Mouse (Mus musculus) megakaryocyte progenitor cell, adult 5-6 weeks (primary cell): ENCODE measurements around the gene Stat5a. TPM values are rescaled to one million over a fixed set of nuclear protein-coding genes. Genes with fewer than 3 reads are reported as not detected.

ENCODE experiments used
- ATAC-seq: replicated peaks from 2 replicates; pipeline ENCODE4 v1.8.0; 2016; ENCODE audit warnings: mild to moderate bottlenecking, moderate TSS enrichment, inconsistent platforms; ENCODE audit not compliant: poor library complexity
- total RNA-seq, 2 experiments: library from RNA; stranded (forward) in 1 of 2; stranded (reverse) in 1 of 2; fragments of 157-497, 149-512 nt in 1 of 2; fragments of 200-1000 nt in 1 of 2; gene quantifications; 2 replicates each; pipeline versions ENCODE4 v1.2.3 to v1.2.4; 2015 to 2017

The Stat5a gene
- total RNA-seq, 2 experiments from 2014 or later, result 31.0 to 32.4 TPM

DNA sequence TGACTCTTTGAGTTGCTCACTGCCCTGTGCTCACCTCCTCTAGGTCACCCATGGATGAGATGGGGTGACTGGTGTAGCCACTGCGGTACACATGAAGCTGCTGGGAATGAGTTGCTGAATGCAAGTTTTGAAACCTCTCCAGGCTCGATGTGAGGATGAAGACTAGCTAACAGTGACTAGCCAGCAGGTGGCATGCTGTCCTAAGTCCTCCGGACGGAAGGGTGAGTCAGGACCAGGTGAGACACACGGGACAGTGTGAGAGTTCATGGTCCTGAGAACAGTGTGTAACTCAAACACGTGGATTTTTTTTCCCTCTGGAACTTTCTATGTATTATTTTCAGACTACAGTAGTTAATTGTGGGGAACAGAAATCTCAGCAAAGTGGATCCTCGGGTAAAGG, 25.7 kb upstream of the Stat5a start:
- no peak for ATAC-seq

DNA sequence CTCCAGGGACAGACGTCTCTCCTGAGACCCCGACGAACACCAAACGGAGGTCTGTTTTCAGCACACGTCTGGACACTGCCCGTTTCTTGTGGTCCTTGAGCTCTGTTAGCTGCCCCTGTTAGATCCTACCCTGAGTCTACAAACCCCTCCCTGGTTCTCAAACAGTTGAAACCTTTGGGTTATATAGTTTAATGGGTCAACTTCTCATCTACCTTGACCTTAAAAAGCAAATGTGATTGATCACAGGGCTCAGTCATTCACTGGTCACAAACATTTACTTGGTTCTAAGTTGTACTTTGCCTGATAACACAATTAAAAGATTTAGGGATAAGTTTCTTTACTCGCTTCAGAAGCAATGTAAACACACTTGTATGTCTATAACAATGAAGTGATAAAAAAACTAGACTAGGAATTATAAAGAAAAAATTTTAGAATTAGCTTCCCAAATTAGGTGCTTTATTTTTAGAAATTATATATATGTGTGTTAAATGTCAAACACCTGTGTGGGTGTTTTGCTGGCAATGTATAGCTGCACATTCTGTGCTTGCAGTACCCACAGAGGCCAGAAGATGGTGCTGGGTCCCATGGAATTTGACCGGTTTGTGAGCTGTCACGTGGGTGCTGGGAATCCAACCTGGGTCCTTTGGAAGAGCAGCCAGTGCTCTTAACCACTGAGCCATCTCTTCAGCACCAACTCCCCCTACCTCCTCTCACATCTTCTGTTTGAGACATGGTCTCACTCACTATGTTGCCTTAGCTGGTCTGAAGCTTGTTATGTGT, 22.0 kb upstream of the Stat5a start:
- no peak; the same call in 1 of the 2 replicates for ATAC-seq

GRCm38 (mm10) chr11:100838894-100839293, 20.3 kb upstream of the Stat5a start:
- ATAC-seq, result peak; percentile 49; the same call in 1 of the 2 replicates

DNA sequence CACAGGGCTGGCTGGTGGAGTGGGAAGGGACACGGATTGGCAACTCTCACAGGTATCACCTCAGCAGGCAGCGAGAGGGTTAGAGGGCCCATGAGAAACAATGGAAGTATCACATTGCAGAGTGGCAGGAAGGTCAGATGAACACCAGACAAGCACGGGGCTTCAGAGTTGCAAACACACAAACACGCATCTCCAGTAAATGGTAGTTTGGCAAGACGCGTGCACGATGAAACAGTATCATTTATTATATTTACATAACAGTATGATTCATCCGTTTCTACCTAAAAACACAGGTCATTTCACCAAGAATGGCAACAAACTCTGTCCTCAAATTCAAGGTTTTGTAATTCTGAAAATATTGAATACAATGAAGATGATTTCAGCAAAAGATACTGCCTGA, 19.6 kb upstream of the Stat5a start:
- no peak for ATAC-seq

GRCm38 (mm10) chr11:100840866-100841265, 18.3 kb upstream of the Stat5a start:
- ATAC-seq, result peak; percentile 81

- no peak for ATAC-seq
Observed at GRCm38 (mm10) chr11:100842025-100842424, 17.1 kb upstream of the Stat5a start.

DNA sequence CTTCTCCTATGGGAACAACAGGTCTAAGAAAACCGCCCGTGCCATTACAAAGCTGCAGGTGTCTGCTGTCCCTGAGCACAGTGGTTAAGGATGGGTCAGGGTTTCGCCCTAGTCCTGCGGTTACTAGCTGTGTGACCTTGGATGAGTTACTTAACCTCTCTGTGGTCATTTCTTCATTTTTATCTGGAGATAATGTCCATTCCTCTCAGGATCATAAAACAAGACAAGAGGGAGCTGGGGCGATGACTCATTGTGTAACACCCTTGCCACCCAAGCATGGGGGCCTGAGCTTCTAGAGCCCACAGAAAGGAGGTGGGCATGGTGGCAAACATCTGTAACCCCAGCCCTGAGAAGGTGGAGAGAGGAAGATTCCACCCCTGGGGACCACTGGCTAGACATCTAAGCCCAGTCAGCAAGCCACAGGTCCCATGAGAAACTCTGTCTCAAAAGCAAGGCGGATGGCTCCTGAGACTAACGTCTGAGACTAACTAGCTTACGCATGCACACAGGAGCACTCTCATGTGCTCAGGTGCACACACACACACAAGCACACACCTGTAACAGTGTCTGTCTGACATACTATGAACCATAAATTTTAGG, 16.0 kb upstream of the Stat5a start:
- ATAC-seq, result no peak

GRCm38 (mm10) chr11:100844121-100844520, 15.0 kb upstream of the Stat5a start:
- ATAC-seq, result no peak

- ATAC-seq, result no peak
Observed at GRCm38 (mm10) chr11:100845793-100846192, 13.4 kb upstream of the Stat5a start.

DNA sequence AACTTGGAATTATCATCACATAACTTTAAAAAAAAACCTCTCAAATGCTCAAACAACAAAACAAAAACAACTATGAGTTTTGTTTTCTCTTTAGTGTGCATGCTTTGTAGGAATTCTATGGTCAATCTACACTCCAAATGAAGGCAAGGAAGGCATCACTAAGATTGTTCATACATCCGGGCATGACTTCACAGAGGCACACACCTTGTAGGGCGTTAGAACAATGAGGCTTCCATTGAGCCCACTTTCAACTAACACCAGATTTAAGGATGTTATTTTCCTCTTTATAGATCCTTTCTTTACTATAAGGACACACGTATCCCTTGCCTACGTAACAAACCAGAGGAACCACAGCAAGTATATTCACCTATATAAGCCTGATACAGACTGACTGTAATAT, 11.6 kb upstream of the Stat5a start:
- ATAC-seq, result no peak

DNA sequence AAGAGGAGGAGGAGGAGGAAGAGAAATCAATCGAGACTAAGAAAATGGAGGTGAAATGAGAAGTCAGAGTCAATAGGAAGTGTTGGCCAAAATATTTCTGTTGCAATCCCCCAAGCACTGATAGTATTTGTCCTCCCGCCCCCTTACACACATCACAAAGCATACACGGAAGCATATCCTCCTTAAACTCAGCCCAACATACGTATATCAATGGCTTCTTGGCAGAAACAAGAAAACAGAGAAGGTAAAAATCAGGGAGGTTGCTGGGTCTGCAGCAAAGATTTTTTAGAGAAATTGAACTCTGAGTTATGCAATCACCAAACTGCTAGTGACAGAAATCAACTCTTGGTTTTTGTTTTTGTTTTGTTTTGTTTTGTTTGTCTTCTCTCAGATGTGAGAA, 11.1 kb upstream of the Stat5a start:
- peak; percentile 46 for ATAC-seq

DNA sequence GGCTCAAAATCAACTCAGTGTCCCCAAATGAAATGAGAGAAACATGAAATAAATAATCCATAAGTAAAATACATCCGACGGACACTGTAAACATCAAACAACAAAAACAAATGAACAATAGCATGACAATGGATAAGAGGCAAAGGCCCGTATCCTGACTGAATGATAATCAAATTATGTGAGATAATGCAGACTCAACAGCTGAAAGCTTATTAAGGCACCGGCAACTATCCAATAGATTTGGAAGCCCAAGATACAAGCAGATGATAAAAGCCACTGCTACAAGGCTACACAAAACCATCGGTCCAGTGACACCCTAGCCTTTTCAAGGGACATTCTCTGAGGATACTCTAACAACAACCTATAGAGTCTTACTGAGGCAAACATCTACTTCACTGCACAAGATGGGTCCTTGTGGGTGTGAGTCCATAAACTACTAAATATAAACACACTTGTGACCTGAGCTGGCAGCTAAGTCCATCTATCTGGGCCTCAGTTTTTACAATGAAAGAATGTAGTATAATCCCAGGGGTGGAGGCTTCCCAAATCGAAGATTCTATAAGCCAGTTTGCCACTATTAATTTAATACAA, 10.3 kb upstream of the Stat5a start:
- no peak for ATAC-seq

- peak; percentile 36 for ATAC-seq
Observed at GRCm38 (mm10) chr11:100849456-100850037, 9.6 kb upstream of the Stat5a start.

- ATAC-seq, result peak; percentile 74
Observed at GRCm38 (mm10) chr11:100850038-100850777, 8.9 kb upstream of the Stat5a start, which contains the start of gene Stat5b. Gene Stat5b (minus strand): TSS chr11:100850724.

- ATAC-seq, result no peak
Observed at GRCm38 (mm10) chr11:100850778-100851528, 8.2 kb upstream of the Stat5a start.

DNA sequence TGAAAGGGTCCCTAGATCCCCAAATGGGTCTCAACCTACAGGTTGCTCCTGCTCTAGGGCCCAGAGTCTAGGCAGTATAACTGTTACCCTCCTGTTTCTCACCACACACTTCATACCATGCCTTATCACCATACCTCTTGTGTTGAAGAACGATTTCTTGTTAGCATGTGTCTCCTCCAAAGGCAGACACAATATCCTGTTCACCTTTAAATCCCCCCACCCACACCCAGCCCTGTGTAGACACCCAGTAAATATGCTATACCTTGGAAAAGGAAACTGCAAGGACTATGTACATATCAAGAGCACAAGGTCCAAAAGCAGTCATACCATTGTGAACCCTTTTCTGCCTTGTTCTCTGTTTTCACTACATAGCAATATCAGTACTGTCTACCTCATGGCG, 7.1 kb upstream of the Stat5a start:
- no peak for ATAC-seq

GRCm38 (mm10) chr11:100853018-100853417, 6.1 kb upstream of the Stat5a start:
- 0 out of 2 replicates have a peak, but pooled peaks have one; percentile 17 for ATAC-seq

GRCm38 (mm10) chr11:100854268-100854667, 4.9 kb upstream of the Stat5a start:
- no peak for ATAC-seq

- ATAC-seq, result no peak
Observed at GRCm38 (mm10) chr11:100855178-100855577, 4.0 kb upstream of the Stat5a start.

GRCm38 (mm10) chr11:100857960-100858359, 1.2 kb upstream of the Stat5a start:
- no peak for ATAC-seq
